Mouse (Mus musculus) MEL (cell line): Measurements from ENCODE around the gene Gpr18. TPM values are rescaled to one million over a fixed set of nuclear protein-coding genes. Genes with fewer than 3 reads are reported as not detected.

Source experiments
- DNase-seq: peaks from one replicate; pipeline ENCODE4 v3.0.0; 2011; ENCODE audit warnings: low read depth, low spot score
- H3K27ac ChIP-seq: 2 replicates; pipeline ENCODE4 v1.5.1; 2012; ENCODE audit warnings: low read depth, mild to moderate bottlenecking, control low read depth, low read length, moderate library complexity; ENCODE audit not compliant: control insufficient read depth
- H3K27me3 ChIP-seq, 2 experiments: fragments of 150-350 bp in 1 of 2; sonication (generic) in 1 of 2; 2 replicates each; pipeline ENCODE4 v1.6.1; 2012; ENCODE audit warnings: low read length in 2 of 2, mild to moderate bottlenecking in 2 of 2, improper control_type of control experiment in 1 of 2, moderate library complexity in 1 of 2; ENCODE audit not compliant: insufficient read depth in 2 of 2, control insufficient read depth in 1 of 2
- H3K36me3 ChIP-seq, 2 experiments: 2 replicates each; pipeline ENCODE4 v1.6.1; 2012 to 2014; ENCODE audit warnings: low read length in 2 of 2, improper control_type of control experiment in 1 of 2, inconsistent platforms in 1 of 2, mild to moderate bottlenecking in 1 of 2; ENCODE audit not compliant: insufficient read depth in 2 of 2, control insufficient read depth in 1 of 2
- H3K4me1 ChIP-seq, 2 experiments: fragments of 150-350 bp in 1 of 2; sonication (generic) in 1 of 2; 2 replicates each; pipeline ENCODE4 v1.6.1; 2012; ENCODE audit warnings: low read length in 2 of 2, improper control_type of control experiment in 1 of 2, mild to moderate bottlenecking in 1 of 2; ENCODE audit not compliant: insufficient read depth in 2 of 2, control insufficient read depth in 1 of 2
- H3K4me3 ChIP-seq, 2 experiments: fragments of 150-350 bp in 1 of 2; sonication (generic) in 1 of 2; 2 replicates each; pipeline ENCODE4 v1.5.1; 2012; ENCODE audit warnings: low read depth in 2 of 2, low read length in 2 of 2, mild to moderate bottlenecking in 2 of 2, moderate library complexity in 2 of 2, control low read depth in 1 of 2, improper control_type of control experiment in 1 of 2; ENCODE audit not compliant: control insufficient read depth in 1 of 2, insufficient read depth in 1 of 2
- H3K79me2 ChIP-seq: 2 replicates; pipeline ENCODE4 v1.6.1; 2012; ENCODE audit warnings: mild to moderate bottlenecking, low read length, moderate library complexity; ENCODE audit not compliant: control insufficient read depth, poor library complexity, insufficient read depth
- H3K9ac ChIP-seq: 2 replicates; pipeline ENCODE4 v1.6.1; 2012; ENCODE audit warnings: low read depth, mild to moderate bottlenecking, control low read depth, low read length, moderate library complexity; ENCODE audit not compliant: control insufficient read depth, poor library complexity, severe bottlenecking
- H3K9me3 ChIP-seq: fragments of 150-350 bp; sonication (generic); replicated peaks from 2 replicates; pipeline ENCODE4 v1.6.1; 2012; ENCODE audit warnings: mild to moderate bottlenecking, low read length, improper control_type of control experiment, moderate library complexity; ENCODE audit not compliant: insufficient read depth
- BHLHE40 ChIP-seq: IDR thresholded peaks from 2 replicates; pipeline ENCODE4 v1.6.1; 2012; ENCODE audit warnings: low read depth, mild to moderate bottlenecking, inconsistent platforms, low read length, improper control_type of control experiment, borderline replicate concordance
- CTCF ChIP-seq, 3 experiments: IDR thresholded peaks in 2 of 3; conservative IDR thresholded peaks in 1 of 3; 2 replicates each; pipeline ENCODE4 v1.5.1; 2011 to 2012; ENCODE audit warnings: low read length in 3 of 3, low read depth in 2 of 3, mild to moderate bottlenecking in 2 of 3, improper control_type of control experiment in 1 of 3, inconsistent platforms in 1 of 3, mixed read lengths in 1 of 3, moderate library complexity in 1 of 3; ENCODE audit not compliant: control insufficient read depth in 1 of 3, insufficient read depth in 1 of 3, poor library complexity in 1 of 3, severe bottlenecking in 1 of 3
- E2F4 ChIP-seq: IDR thresholded peaks from 2 replicates; pipeline ENCODE4 v1.6.1; 2011; ENCODE audit warnings: low read depth, low read length, improper control_type of control experiment, borderline replicate concordance
- ETS1 ChIP-seq: IDR thresholded peaks from 2 replicates; pipeline ENCODE4 v1.6.1; 2012; ENCODE audit warnings: low read depth, mild to moderate bottlenecking, inconsistent platforms, low read length, improper control_type of control experiment, moderate library complexity
- GABPA ChIP-seq: IDR thresholded peaks from 2 replicates; pipeline ENCODE4 v1.6.1; 2012; ENCODE audit warnings: low read depth, mild to moderate bottlenecking, inconsistent platforms, low read length, improper control_type of control experiment, moderate library complexity
- GATA1 ChIP-seq: IDR thresholded peaks from 2 replicates; pipeline ENCODE4 v1.6.1; 2011; ENCODE audit warnings: low read depth, low read length, improper control_type of control experiment
- HCFC1 ChIP-seq: IDR thresholded peaks from 2 replicates; pipeline ENCODE4 v1.6.1; 2012; ENCODE audit warnings: low read depth, mild to moderate bottlenecking, inconsistent platforms, low read length, improper control_type of control experiment, moderate library complexity
- JUND ChIP-seq: IDR thresholded peaks from 2 replicates; pipeline ENCODE4 v1.6.1; 2011; ENCODE audit warnings: low read depth, mild to moderate bottlenecking, improper control_type of control experiment, low read length
- KAT2A ChIP-seq: conservative IDR thresholded peaks from 2 replicates; pipeline ENCODE4 v1.6.1; 2012; ENCODE audit warnings: low read depth, low read length, improper control_type of control experiment, inconsistent platforms
- MAX ChIP-seq: IDR thresholded peaks from 2 replicates; pipeline ENCODE4 v1.6.1; 2011; ENCODE audit warnings: low read length, improper control_type of control experiment
- MAZ ChIP-seq: IDR thresholded peaks from 2 replicates; pipeline ENCODE4 v1.6.1; 2012; ENCODE audit warnings: low read depth, mild to moderate bottlenecking, inconsistent platforms, low read length, improper control_type of control experiment
- MEF2A ChIP-seq: IDR thresholded peaks from 2 replicates; pipeline ENCODE4 v1.6.1; 2014; ENCODE audit warnings: low read depth, mild to moderate bottlenecking, inconsistent platforms, low read length, improper control_type of control experiment; ENCODE audit not compliant: poor library complexity, insufficient replicate concordance, severe bottlenecking; ENCODE audit errors: extremely low read depth
- MXI1 ChIP-seq: IDR thresholded peaks from 2 replicates; pipeline ENCODE4 v1.6.1; 2011; ENCODE audit warnings: mild to moderate bottlenecking, low read depth, low read length, improper control_type of control experiment
- MYB ChIP-seq: IDR thresholded peaks from 2 replicates; pipeline ENCODE4 v1.6.1; 2011; ENCODE audit warnings: mild to moderate bottlenecking, low read depth, low read length, improper control_type of control experiment
- MYC ChIP-seq: IDR thresholded peaks from 2 replicates; pipeline ENCODE4 v1.6.1; 2011; ENCODE audit warnings: low read depth, mild to moderate bottlenecking, low read length, improper control_type of control experiment, moderate library complexity
- NRF1 ChIP-seq: IDR thresholded peaks from 2 replicates; pipeline ENCODE4 v1.6.1; 2014; ENCODE audit warnings: low read depth, mild to moderate bottlenecking, inconsistent platforms, low read length, improper control_type of control experiment, moderate library complexity; ENCODE audit not compliant: poor library complexity, insufficient read depth, severe bottlenecking
- POLR2AphosphoS2 ChIP-seq: IDR thresholded peaks from 2 replicates; pipeline ENCODE4 v1.6.1; 2011; ENCODE audit warnings: low read length, improper control_type of control experiment
- POLR2AphosphoS5 ChIP-seq: IDR thresholded peaks from 2 replicates; pipeline ENCODE4 v1.6.1; 2012; ENCODE audit warnings: low read depth, borderline replicate concordance, mild to moderate bottlenecking, inconsistent platforms, low read length, moderate library complexity, mixed read lengths
- RCOR1 ChIP-seq: IDR thresholded peaks from 2 replicates; pipeline ENCODE4 v1.6.1; 2012; ENCODE audit warnings: low read depth, mild to moderate bottlenecking, inconsistent platforms, low read length, improper control_type of control experiment
- SIN3A ChIP-seq: IDR thresholded peaks from 2 replicates; pipeline ENCODE4 v1.6.1; 2012; ENCODE audit warnings: low read length, improper control_type of control experiment, inconsistent platforms
- TBP ChIP-seq: IDR thresholded peaks from 2 replicates; pipeline ENCODE4 v1.8.0; 2011; ENCODE audit warnings: low read depth, low read length, improper control_type of control experiment
- TCF12 ChIP-seq: IDR thresholded peaks from 2 replicates; pipeline ENCODE4 v1.6.1; 2014; ENCODE audit warnings: low read depth, mild to moderate bottlenecking, inconsistent platforms, low read length, improper control_type of control experiment, moderate library complexity
- UBTF ChIP-seq: IDR thresholded peaks from 2 replicates; pipeline ENCODE4 v1.6.1; 2012; ENCODE audit warnings: low read depth, mild to moderate bottlenecking, inconsistent platforms, low read length, improper control_type of control experiment, moderate library complexity, borderline replicate concordance; ENCODE audit not compliant: insufficient read depth
- USF1 ChIP-seq: IDR thresholded peaks from 2 replicates; pipeline ENCODE4 v1.6.1; 2014; ENCODE audit warnings: low read depth, mild to moderate bottlenecking, inconsistent platforms, low read length, improper control_type of control experiment, moderate library complexity
- USF2 ChIP-seq, 2 experiments: IDR thresholded peaks; 2 replicates each; pipeline ENCODE4 v1.6.1; 2011 to 2012; ENCODE audit warnings: improper control_type of control experiment in 2 of 2, low read length in 2 of 2, borderline replicate concordance in 1 of 2, inconsistent platforms in 1 of 2, low read depth in 1 of 2, mild to moderate bottlenecking in 1 of 2; ENCODE audit not compliant: insufficient read depth in 1 of 2
- ZKSCAN1 ChIP-seq: IDR thresholded peaks from 2 replicates; pipeline ENCODE4 v1.6.1; 2012; ENCODE audit warnings: low read depth, mild to moderate bottlenecking, inconsistent platforms, low read length, improper control_type of control experiment, moderate library complexity
- ZMIZ1 ChIP-seq: IDR thresholded peaks from 2 replicates; pipeline ENCODE4 v1.6.1; 2012; ENCODE audit warnings: low read depth, mild to moderate bottlenecking, inconsistent platforms, low read length, improper control_type of control experiment, moderate library complexity
- polyA plus RNA-seq, 2 experiments: library from polyadenylated mRNA; stranded (reverse) in 1 of 2; unstranded in 1 of 2; fragments of >175 nt in 1 of 2; fragments of >200 nt in 1 of 2; gene quantifications; 2 replicates each; pipeline versions ENCODE4 v1.2.1 to v1.2.4; 2012; ENCODE audit warnings: low replicate concordance in 2 of 2, low read depth in 1 of 2; ENCODE audit not compliant: insufficient read length in 2 of 2, insufficient read depth in 1 of 2, missing spikeins in 1 of 2
- total RNA-seq: library from RNA; depleted of rRNA; stranded (reverse); fragments of 300-350 nt; gene quantifications from 2 replicates; pipeline ENCODE4 v1.2.3, GENCODE M21; 2012

Gpr18 gene
- total and polyA plus RNA-seq, 3 experiments = 0.06 to 0.15 TPM; not detected in 1

DNA sequence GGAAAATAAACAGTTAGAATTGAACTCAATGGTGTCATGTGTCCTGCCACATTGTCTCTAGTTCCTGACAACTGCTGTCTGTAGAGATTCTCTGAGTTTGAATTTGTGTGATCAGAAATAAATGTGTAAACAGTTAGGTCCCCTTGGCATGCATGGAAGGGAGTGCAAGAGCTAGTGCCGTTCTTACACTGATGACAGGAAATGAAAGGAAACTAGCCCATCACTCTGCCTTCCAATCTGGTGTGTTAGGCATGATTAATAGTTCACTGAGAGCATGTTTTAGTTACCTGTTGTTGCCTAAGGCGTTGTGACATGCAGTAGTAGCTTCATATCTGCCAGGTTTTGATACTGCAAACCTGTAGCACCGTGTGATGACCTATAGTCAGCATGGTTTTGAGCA lies 32.4 kb upstream of the Gpr18 start:
- H3K79me2 ChIP-seq = no peaks in the 10 kb centered on the region
- TF ChIP-seq RCOR1 (no peak), MXI1 (no peak), ZKSCAN1 (no peak), MYC (no peak), MYB (no peak), HCFC1 (no peak), GABPA (no peak), POLR2AphosphoS2 (no peak), CTCF (IDR thresholded peaks at IDR 0.05 in 2 of 3, conservative IDR thresholded peaks at IDR 0.05 in 1 of 3; ENCODE audit: control insufficient read depth in 1 of 3, insufficient read depth in 1 of 3, low read depth in 2 of 3, low read length in 3 of 3, poor library complexity in 1 of 3, severe bottlenecking in 1 of 3) (no peak), BHLHE40 (no peak), SIN3A (no peak), USF2 (IDR thresholded peaks at IDR 0.05; ENCODE audit: borderline replicate concordance in 1 of 2, insufficient read depth in 1 of 2, low read depth in 1 of 2, low read length in 2 of 2) (no peak), NRF1 (no peak), MEF2A (no peak), GATA1 (no peak), USF1 (no peak), TCF12 (no peak), JUND (no peak), ZMIZ1 (no peak), MAZ (no peak)
- H3K4me3 ChIP-seq = no peak overlapping the region
- H3K27me3 ChIP-seq = no peaks in the 10 kb centered on the region
- no peaks in the 10 kb centered on the region; the same call in 1 of the 2 replicates for H3K9me3 ChIP-seq
- no peak overlapping the region for H3K27ac ChIP-seq
- H3K9ac ChIP-seq = no peak overlapping the region
- no peaks in the 10 kb centered on the region; a peak in 1 of 4 replicates for H3K36me3 ChIP-seq
- no peak for DNase-seq
- H3K4me1 ChIP-seq = peaks cover 3 to 6% of the 10 kb centered on the region in 2 experiments; a peak in 2 of 4 replicates

- no peak overlapping the region for H3K9ac ChIP-seq
- H3K79me2 ChIP-seq = no peaks in the 10 kb centered on the region
- peaks cover 3 to 6% of the 10 kb centered on the region in 2 experiments; a peak in 2 of 4 replicates for H3K4me1 ChIP-seq
- H3K9me3 ChIP-seq = no peaks in the 10 kb centered on the region; the same call in 1 of the 2 replicates
- H3K27ac ChIP-seq = no peak overlapping the region
- DNase-seq = no peak
- H3K4me3 ChIP-seq = no peak overlapping the region
- H3K36me3 ChIP-seq = no peaks in the 10 kb centered on the region; a peak in 1 of 4 replicates
- no peak for TF ChIP-seq ZMIZ1
- TF ChIP-seq SIN3A = no peak
- no peak for TF ChIP-seq POLR2AphosphoS5
- no peak for TF ChIP-seq NRF1
- TF ChIP-seq UBTF = no peak
- TF ChIP-seq GATA1 = no peak
- no peak for TF ChIP-seq RCOR1
- TF ChIP-seq E2F4 = no peak
- no peak for TF ChIP-seq MYB
- TF ChIP-seq MAX = no peak
- no peak for TF ChIP-seq KAT2A
- no peak for TF ChIP-seq BHLHE40
- TF ChIP-seq MXI1 = no peak
- TF ChIP-seq ZKSCAN1 = no peak
- TF ChIP-seq MYC = no peak
- no peak for TF ChIP-seq ETS1
- no peak for TF ChIP-seq TBP
- H3K27me3 ChIP-seq = no peaks in the 10 kb centered on the region
These were observed 31.7 kb upstream of the Gpr18 start for GRCm38 (mm10) chr14:121947201-121947760.
